Mouse (Mus musculus): ENCODE data around the gene Drosha. TPM values are rescaled to one million over a fixed set of nuclear protein-coding genes. Genes with fewer than 3 reads are reported as not detected.
"Not testable (repeated sequence)": the region's sequence is repeated elsewhere in the genome, so short reads cannot be mapped to it uniquely, and the experiment has no call there.

The Drosha gene
- polyA plus RNA-seq (2016; fragmentation: Nextera tagmentation; extraction: Ambion mirVana), result 77.9 and 81.3 TPM in 2 replicates

- Histone ChIP-seq H3K4me3 (peak within 1 kb of the TSS; percentile 79), H3K27me3 (ENCODE audit: low read depth, poor library complexity, severe bottlenecking) (no peaks in the 10 kb centered on the region), H3K36me3 (peaks cover 67% of the 10 kb centered on the region), H3K4me1 (peaks cover 29% of the 10 kb centered on the region), H3K27ac (replicated peaks) (peak within 1 kb of the TSS; percentile 96), H3K9me3 (replicated peaks) (no peaks in the 10 kb centered on the region)
- DNase-seq (ENCODE audit: low spot score), result peak; percentile 95
- WGBS, result under 1% methylated on average over 67 of the region's 67 CpGs
Measured at GRCm38 (mm10) chr15:12824197-12824952, at the start of gene Drosha, which contains the start of gene 6030458C11Rik. Drosha (plus strand) TSS chr15:12824815. 6030458C11Rik (minus strand) TSS chr15:12824649.

DNA sequence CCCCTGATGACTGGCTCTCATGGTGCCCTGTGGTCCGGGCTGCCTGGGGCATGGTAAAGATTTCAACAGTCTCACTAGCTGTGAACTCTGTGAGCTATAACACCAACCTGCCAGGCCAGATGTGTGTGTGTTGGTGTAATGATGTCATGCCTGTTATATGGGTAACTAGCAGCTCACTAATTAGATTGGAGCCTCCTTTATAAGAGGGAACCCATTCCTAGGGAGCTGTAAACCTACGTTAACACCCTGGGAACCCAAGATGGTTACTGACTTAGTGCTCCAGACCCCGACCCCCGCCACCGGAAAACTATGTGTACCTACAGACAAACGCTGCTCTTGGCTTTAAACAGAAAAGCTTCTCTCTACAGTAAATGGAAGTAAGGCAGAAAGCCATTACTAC lies 43.3 kb upstream of the Drosha start:
- Histone ChIP-seq H3K36me3 (no peaks in the 10 kb centered on the region), H3K4me1 (no peaks in the 10 kb centered on the region), H3K4me3 (no peak overlapping the region), H3K27ac (replicated peaks) (0 out of 2 replicates have a peak overlapping the region, but pooled peaks have one; percentile 23), H3K27me3 (ENCODE audit: low read depth, poor library complexity, severe bottlenecking) (no peaks in the 10 kb centered on the region), H3K9me3 (replicated peaks) (peaks cover 8% of the 10 kb centered on the region; the same call in 1 of the 2 replicates)
- WGBS, result 89% methylated on average over 6 of the region's 6 CpGs
- no peak for DNase-seq (ENCODE audit: low spot score)

- H3K27me3 ChIP-seq (ENCODE audit: low read depth, poor library complexity, severe bottlenecking), result no peaks in the 10 kb centered on the region
- H3K4me1 ChIP-seq, result no peaks in the 10 kb centered on the region
- no peak for DNase-seq (ENCODE audit: low spot score)
- WGBS, result 85% methylated on average over 13 of the region's 16 CpGs
- no peak overlapping the region for H3K4me3 ChIP-seq
- no peak overlapping the region for H3K27ac ChIP-seq (replicated peaks)
- peaks cover 2% of the 10 kb centered on the region; the same call in 1 of the 2 replicates for H3K9me3 ChIP-seq (replicated peaks)
- H3K36me3 ChIP-seq, result no peaks in the 10 kb centered on the region
Measured at GRCm38 (mm10) chr15:12781729-12782326, 42.8 kb upstream of the Drosha start.

DNA sequence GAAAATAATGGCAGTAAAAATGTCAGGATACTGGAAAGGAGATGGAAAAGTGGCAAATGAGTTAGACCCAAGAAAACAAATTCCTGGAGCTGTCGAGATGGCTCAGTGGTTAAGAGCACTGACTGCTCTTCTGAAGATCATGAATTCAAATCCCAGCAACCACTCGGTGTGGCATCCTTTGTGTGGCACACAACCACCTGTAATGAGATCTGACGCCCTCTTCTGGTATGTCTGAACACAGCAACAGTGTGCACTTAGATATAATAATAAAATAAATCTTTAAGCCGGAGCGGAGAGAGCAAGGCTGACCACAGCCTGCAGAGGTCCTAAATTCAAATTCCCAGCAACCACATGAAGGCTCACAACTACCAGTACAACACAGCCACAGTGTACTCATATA lies 36.1 kb upstream of the Drosha start:
- Histone ChIP-seq H3K27me3 (ENCODE audit: low read depth, poor library complexity, severe bottlenecking) (no peaks in the 10 kb centered on the region), H3K4me3 (no peak overlapping the region), H3K36me3 (no peaks in the 10 kb centered on the region), H3K27ac (replicated peaks) (peak overlapping the region; percentile 82; the same call in 1 of the 2 replicates), H3K4me1 (peaks cover 14% of the 10 kb centered on the region), H3K9me3 (replicated peaks) (no peaks in the 10 kb centered on the region)
- no peak for DNase-seq (ENCODE audit: low spot score)
- WGBS, result 81% methylated on average over 5 of the region's 5 CpGs

DNA sequence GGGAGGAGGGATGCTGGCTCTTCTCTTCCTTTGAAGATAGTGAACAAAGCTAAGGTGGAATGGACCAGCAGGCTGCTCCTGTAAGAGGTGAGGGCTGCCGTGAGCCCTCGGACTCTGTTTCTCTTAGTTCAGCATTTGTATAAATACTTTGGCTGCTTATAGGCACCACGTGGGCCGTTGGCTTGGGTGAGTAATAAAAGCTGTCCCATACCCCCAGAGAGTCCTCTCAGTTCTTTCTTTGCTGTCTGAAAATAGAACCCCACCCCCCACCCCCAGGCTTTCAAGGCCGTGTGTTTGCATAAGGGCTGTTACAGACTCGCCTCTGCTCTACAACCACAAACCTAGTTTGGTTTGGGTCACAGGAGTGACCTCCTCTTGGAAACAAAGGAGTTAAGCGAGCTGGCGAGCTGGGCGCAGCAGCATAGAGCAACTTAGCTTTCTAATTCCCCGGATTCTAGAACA lies 35.2 kb upstream of the Drosha start:
- Histone ChIP-seq H3K4me1 (peaks cover 18% of the 10 kb centered on the region), H3K9me3 (replicated peaks) (no peaks in the 10 kb centered on the region), H3K36me3 (no peaks in the 10 kb centered on the region), H3K27me3 (ENCODE audit: low read depth, poor library complexity, severe bottlenecking) (no peaks in the 10 kb centered on the region), H3K4me3 (no peak overlapping the region), H3K27ac (replicated peaks) (peak overlapping the region; percentile 82)
- peak; percentile 37 for DNase-seq (ENCODE audit: low spot score)
- 23% methylated on average over 10 of the region's 10 CpGs for WGBS

DNA sequence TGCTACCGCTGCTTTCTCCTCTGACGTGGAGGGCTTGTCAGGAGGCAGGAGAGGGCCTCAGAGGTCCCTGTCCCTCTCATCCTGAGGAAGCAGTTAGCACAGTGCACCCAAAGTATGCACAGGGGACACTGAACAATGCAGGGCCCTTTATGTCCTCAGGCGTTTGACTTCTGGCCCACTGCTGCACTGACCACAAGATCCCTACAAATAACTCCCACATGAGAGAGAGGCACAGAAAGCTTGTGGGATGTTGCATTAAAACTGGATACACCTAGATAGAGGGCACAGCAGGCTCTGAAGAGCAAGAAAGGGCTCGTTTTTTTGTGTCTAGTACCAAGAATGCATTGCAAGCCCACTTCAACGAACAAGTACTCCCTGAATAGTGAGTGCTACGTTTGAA lies 30.3 kb upstream of the Drosha start:
- no peak overlapping the region for H3K4me3 ChIP-seq
- peaks cover 15% of the 10 kb centered on the region for H3K4me1 ChIP-seq
- no peaks in the 10 kb centered on the region for H3K9me3 ChIP-seq (replicated peaks)
- H3K27ac ChIP-seq (replicated peaks), result no peak overlapping the region
- H3K27me3 ChIP-seq (ENCODE audit: low read depth, poor library complexity, severe bottlenecking), result no peaks in the 10 kb centered on the region
- no peaks in the 10 kb centered on the region for H3K36me3 ChIP-seq
- DNase-seq (ENCODE audit: low spot score), result no peak
- WGBS, result 53% methylated on average over 6 of the region's 6 CpGs

- Histone ChIP-seq H3K36me3 (no peaks in the 10 kb centered on the region), H3K27me3 (ENCODE audit: low read depth, poor library complexity, severe bottlenecking) (no peaks in the 10 kb centered on the region), H3K27ac (replicated peaks) (no peak overlapping the region), H3K9me3 (replicated peaks) (no peaks in the 10 kb centered on the region), H3K4me3 (no peak overlapping the region), H3K4me1 (peaks cover 9% of the 10 kb centered on the region)
- WGBS, result 3% methylated on average over 2 of the region's 2 CpGs
- DNase-seq (ENCODE audit: low spot score), result peak; percentile 42
Measured at GRCm38 (mm10) chr15:12795457-12795894, 29.1 kb upstream of the Drosha start.

GRCm38 (mm10) chr15:12795909-12796470 lies 28.6 kb upstream of the Drosha start:
- no peak overlapping the region for H3K4me3 ChIP-seq
- WGBS, result 35% methylated on average over 13 of the region's 13 CpGs
- H3K27me3 ChIP-seq (ENCODE audit: low read depth, poor library complexity, severe bottlenecking), result no peaks in the 10 kb centered on the region
- no peaks in the 10 kb centered on the region for H3K36me3 ChIP-seq
- no peak overlapping the region for H3K27ac ChIP-seq (replicated peaks)
- H3K9me3 ChIP-seq (replicated peaks), result no peaks in the 10 kb centered on the region
- no peak for DNase-seq (ENCODE audit: low spot score)
- peaks cover 9% of the 10 kb centered on the region for H3K4me1 ChIP-seq

DNA sequence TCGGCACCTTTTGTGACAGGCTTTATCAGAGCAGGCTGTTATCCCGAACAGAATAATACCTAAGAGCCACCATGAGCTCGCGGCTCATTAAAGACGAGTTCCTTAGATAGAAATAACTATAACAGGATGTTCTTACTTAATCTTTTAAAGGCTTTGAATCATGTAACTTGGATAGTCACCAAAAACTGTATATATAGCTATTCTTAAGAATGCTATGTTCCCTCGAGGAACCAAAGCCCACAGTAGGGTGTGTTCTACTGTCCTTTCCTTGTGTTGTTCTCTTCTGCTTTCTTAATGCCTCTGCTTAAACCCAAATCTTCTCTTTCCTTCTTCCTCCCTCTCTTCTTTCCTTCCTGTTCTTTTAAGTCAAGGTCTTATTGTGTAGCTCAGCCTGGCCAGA lies 26.6 kb upstream of the Drosha start:
- H3K4me3 ChIP-seq, result no peak overlapping the region
- no peak for DNase-seq (ENCODE audit: low spot score)
- no peak overlapping the region for H3K27ac ChIP-seq (replicated peaks)
- no peaks in the 10 kb centered on the region for H3K36me3 ChIP-seq
- no peaks in the 10 kb centered on the region for H3K9me3 ChIP-seq (replicated peaks)
- WGBS, result 86% methylated on average over 6 of the region's 6 CpGs
- no peaks in the 10 kb centered on the region for H3K27me3 ChIP-seq (ENCODE audit: low read depth, poor library complexity, severe bottlenecking)
- H3K4me1 ChIP-seq, result peaks cover 9% of the 10 kb centered on the region

DNA sequence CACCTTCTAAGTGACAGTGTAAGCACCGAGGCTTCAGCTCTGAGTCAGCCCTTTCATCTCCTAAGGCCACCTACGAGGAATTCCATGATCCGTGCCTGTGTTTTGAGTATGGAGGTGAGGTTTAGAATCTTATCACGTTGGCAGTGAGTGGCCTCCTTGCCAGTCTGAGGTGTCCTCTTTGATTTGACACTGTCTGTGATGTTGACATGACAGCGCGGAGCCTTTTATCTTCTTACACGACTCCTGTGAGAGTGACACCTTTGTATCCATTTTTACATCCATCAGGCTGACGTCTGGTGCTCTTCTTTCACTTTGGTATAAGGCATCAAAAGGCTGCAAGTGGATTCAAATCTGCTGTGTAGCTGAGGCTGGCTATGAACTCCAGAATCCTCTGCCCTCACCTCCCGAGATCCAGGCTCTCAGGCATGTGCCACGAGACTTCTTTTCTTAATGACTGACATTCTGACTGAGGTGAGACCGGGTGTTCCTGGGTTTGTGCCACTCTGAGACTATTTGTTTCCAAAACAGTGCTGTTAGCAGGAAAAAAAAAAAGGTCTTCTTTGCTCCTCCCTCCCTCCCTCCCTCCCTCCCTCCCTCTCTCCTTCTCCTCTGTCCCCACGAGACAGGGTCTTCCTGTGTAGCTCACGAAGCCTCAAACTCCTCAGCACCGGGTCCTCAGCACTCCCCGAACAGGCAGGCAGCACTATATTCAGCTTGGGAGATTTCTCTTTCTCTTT lies 24.0 kb upstream of the Drosha start:
- DNase-seq (ENCODE audit: low spot score), result no peak
- no peak overlapping the region for H3K4me3 ChIP-seq
- H3K36me3 ChIP-seq, result no peaks in the 10 kb centered on the region
- H3K9me3 ChIP-seq (replicated peaks), result no peaks in the 10 kb centered on the region
- no peaks in the 10 kb centered on the region for H3K27me3 ChIP-seq (ENCODE audit: low read depth, poor library complexity, severe bottlenecking)
- H3K27ac ChIP-seq (replicated peaks), result no peak overlapping the region
- peaks cover 4% of the 10 kb centered on the region; the same call in 1 of the 2 replicates for H3K4me1 ChIP-seq
- WGBS, result 68% methylated on average over 15 of the region's 15 CpGs

GRCm38 (mm10) chr15:12801142-12801506 lies 23.5 kb upstream of the Drosha start:
- not testable (repeated sequence) for DNase-seq (ENCODE audit: low spot score); H3K9me3 ChIP-seq (replicated peaks); H3K27me3 ChIP-seq (ENCODE audit: low read depth, poor library complexity, severe bottlenecking); H3K4me3 ChIP-seq; H3K36me3 ChIP-seq; H3K4me1 ChIP-seq; H3K27ac ChIP-seq (replicated peaks)
- WGBS, result 79% methylated on average over 2 of the region's 2 CpGs

GRCm38 (mm10) chr15:12805071-12805470 lies 19.5 kb upstream of the Drosha start:
- no peak for DNase-seq (ENCODE audit: low spot score)
- WGBS, result 88% methylated on average over 4 of the region's 4 CpGs

More at GRCm38 (mm10) chr15:12805071-12805470, 19.5 kb upstream of the Drosha start:
- Histone ChIP-seq H3K9me3 (replicated peaks) (no peaks in the 10 kb centered on the region), H3K4me3 (no peak overlapping the region), H3K27me3 (ENCODE audit: low read depth, poor library complexity, severe bottlenecking) (no peaks in the 10 kb centered on the region), H3K27ac (replicated peaks) (no peak overlapping the region), H3K36me3 (peaks cover 45% of the 10 kb centered on the region), H3K4me1 (no peaks in the 10 kb centered on the region)

Measured in midbrain, embryonic 10.5 days (tissue).